Mouse (Mus musculus) stomach, postnatal 0 days (tissue): Measurements from ENCODE around the gene Gm49342.

Experiments
- CTCF ChIP-seq: IDR thresholded peaks from 2 replicates; pipeline ENCODE4 v1.5.1; 2016; ENCODE audit warnings: antibody characterized with exemption, low read depth, mild to moderate bottlenecking, moderate library complexity
- EP300 ChIP-seq: optimal IDR thresholded peaks from 2 replicates; pipeline ENCODE3; 2016; ENCODE audit warnings: antibody characterized with exemption

- TF ChIP-seq EP300 (no peak), CTCF (no peak)
These were observed 24.7 kb downstream of the Gm49342 start for GRCm38 (mm10) chr14:50969041-50969440.
